Mouse (Mus musculus) ES-E14 (cell line): ENCODE measurements around the gene Hp. TPM values are rescaled to one million over a fixed set of nuclear protein-coding genes. Genes with fewer than 3 reads are reported as not detected.

Experiments
- DNase-seq: peaks from one replicate; pipeline ENCODE4 v3.0.0-alpha.2; 2013; ENCODE audit warnings: low read depth, low spot score
- H3K27ac ChIP-seq: 2 replicates; pipeline ENCODE4 v1.5.1; 2012; ENCODE audit warnings: low read depth, mild to moderate bottlenecking, low read length, moderate library complexity, mixed read lengths; ENCODE audit not compliant: poor library complexity, insufficient read depth, severe bottlenecking
- H3K36me3 ChIP-seq: 2 replicates; pipeline ENCODE4 v1.6.1; 2012; ENCODE audit warnings: mild to moderate bottlenecking, low read length, moderate library complexity, mixed read lengths; ENCODE audit not compliant: control insufficient read depth, poor library complexity, insufficient read depth, severe bottlenecking
- H3K4me1 ChIP-seq, 2 experiments: fragments of 150-350 bp in 1 of 2; sonication (generic) in 1 of 2; 2 replicates each; pipeline ENCODE4 v1.6.1; 2012; ENCODE audit warnings: low read length in 2 of 2, mild to moderate bottlenecking in 1 of 2, mixed read lengths in 1 of 2; ENCODE audit not compliant: control insufficient read depth in 2 of 2, insufficient read depth in 2 of 2, poor library complexity in 1 of 2
- H3K4me3 ChIP-seq, 2 experiments: fragments of 150-350 bp in 1 of 2; sonication (generic) in 1 of 2; 2 replicates each; pipeline ENCODE4 v1.5.1; 2012; ENCODE audit warnings: low read length in 2 of 2, low read depth in 1 of 2, mild to moderate bottlenecking in 1 of 2, mixed read lengths in 1 of 2; ENCODE audit not compliant: insufficient read depth in 1 of 2, poor library complexity in 1 of 2, severe bottlenecking in 1 of 2
- H3K9ac ChIP-seq: 2 replicates; pipeline ENCODE4 v1.6.1; 2012; ENCODE audit warnings: low read depth, mild to moderate bottlenecking, low read length, mixed read lengths; ENCODE audit not compliant: poor library complexity, insufficient read depth, severe bottlenecking
- H3K9me3 ChIP-seq: fragments of 150-350 bp; sonication (generic); 2 replicates; pipeline ENCODE4 v1.6.1; 2012; ENCODE audit warnings: low read depth, mild to moderate bottlenecking, low read length; ENCODE audit not compliant: control insufficient read depth, insufficient read depth
- CHD2 ChIP-seq: IDR thresholded peaks from 2 replicates; pipeline ENCODE4 v1.6.1; 2014; ENCODE audit warnings: mild to moderate bottlenecking, low read depth, low read length, inconsistent platforms
- HCFC1 ChIP-seq: IDR thresholded peaks from 2 replicates; pipeline ENCODE4 v1.6.1; 2012; ENCODE audit warnings: low read length, inconsistent platforms, borderline replicate concordance; ENCODE audit not compliant: insufficient read depth
- MAFK ChIP-seq: IDR thresholded peaks from 2 replicates; pipeline ENCODE4 v1.6.1; 2014; ENCODE audit warnings: mild to moderate bottlenecking, low read depth, low read length, inconsistent platforms; ENCODE audit not compliant: insufficient read depth
- ZC3H11A ChIP-seq: IDR thresholded peaks from 2 replicates; pipeline ENCODE4 v1.6.1; 2012; ENCODE audit warnings: low read depth, mild to moderate bottlenecking, inconsistent platforms, low read length, borderline replicate concordance
- ZNF384 ChIP-seq: IDR thresholded peaks from 2 replicates; pipeline ENCODE4 v1.6.1; 2012; ENCODE audit warnings: low read depth, low read length, inconsistent platforms
- in situ Hi-C, 2 experiments: fragments of 600-800 bp; cut with MboI; formaldehyde crosslinking; loops; one replicate each; pipeline ENCODE4 v1.15.1; 2025; ENCODE audit warnings: low sequenced_read_pairs in 2 of 2, inconsistent platforms in 1 of 2; ENCODE audit not compliant: unreplicated experiment in 2 of 2
- total RNA-seq: library from RNA; depleted of rRNA; stranded (reverse); fragments of 300-350 nt; gene quantifications from 2 replicates; pipeline ENCODE4 v1.2.3, GENCODE M21; 2012

Hp gene
- total RNA-seq, 1 experiment, result not detected

DNA sequence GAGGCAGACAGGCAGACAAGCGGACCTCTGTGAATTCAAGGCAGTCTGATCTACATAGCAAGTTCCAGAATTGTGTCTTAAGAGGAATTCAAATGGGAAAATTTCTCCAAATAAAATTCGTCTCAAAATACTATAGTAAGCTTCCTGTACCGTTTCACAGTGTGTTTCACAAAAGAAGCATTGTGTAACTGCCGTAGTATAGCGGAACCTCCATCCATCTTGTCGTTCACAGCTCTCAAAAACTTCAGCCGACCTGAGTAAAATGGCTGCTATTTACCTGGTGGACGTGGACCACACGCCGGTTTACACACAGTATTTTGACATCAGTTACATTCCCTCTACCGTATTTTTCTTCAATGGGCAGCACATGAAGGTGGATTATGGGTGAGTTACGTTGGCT is 7.8 kb downstream of the Hp start:
- H3K9me3 ChIP-seq, result no peaks in the 10 kb centered on the region
- peaks cover 1 to 4% of the 10 kb centered on the region in 2 experiments; a peak in 2 of 4 replicates for H3K4me1 ChIP-seq
- H3K27ac ChIP-seq, result no peak overlapping the region
- no peaks in the 10 kb centered on the region; the same call in 1 of the 2 replicates for H3K36me3 ChIP-seq
- H3K4me3 ChIP-seq, result no peak overlapping the region
- TF ChIP-seq MAFK (no peak), ZC3H11A (no peak), ZNF384 (no peak), CHD2 (no peak), HCFC1 (no peak)
- DNase-seq, result no peak
- in situ Hi-C loops, result no loop called here
- H3K9ac ChIP-seq, result no peak overlapping the region

- Histone ChIP-seq H3K9ac (peak within 1 kb of the TSS; percentile 99), H3K9me3 (no peaks in the 10 kb centered on the region), H3K36me3 (peaks cover 16% of the 10 kb centered on the region), H3K4me1 (peaks cover 1 to 2% of the 10 kb centered on the region in 2 experiments; a peak in 2 of 4 replicates), H3K27ac (peak within 1 kb of the TSS; percentile 88), H3K4me3 (peak within 1 kb of the TSS; percentile 90 to 96)
- DNase-seq, result peak; percentile 98
- in situ Hi-C loops, result no loop called here
- TF ChIP-seq HCFC1 (peak; percentile 93), ZNF384 (peak; percentile 100), MAFK (0 out of 2 replicates have a peak, but pooled peaks have one; percentile 56), ZC3H11A (no peak), CHD2 (no peak)
These were observed 13.3 kb downstream of the Hp start, which contains the start of the genes Dhx38 and Txnl4b for GRCm38 (mm10) chr8:109565498-109566333. TSS of gene Dhx38 (minus strand) at chr8:109565861. TSS of gene Txnl4b (plus strand) at chr8:109565892.

- no peak overlapping the region for H3K27ac ChIP-seq
- peaks cover 25% of the 10 kb centered on the region for H3K36me3 ChIP-seq
- no peaks in the 10 kb centered on the region for H3K9me3 ChIP-seq
- peak overlapping the region; percentile 99 for H3K9ac ChIP-seq
- in situ Hi-C loops, result no loop called here
- DNase-seq, result no peak
- H3K4me1 ChIP-seq, result peaks cover 1 to 2% of the 10 kb centered on the region in 2 experiments; a peak in 2 of 4 replicates
- TF ChIP-seq ZNF384 (no peak), ZC3H11A (no peak)
- peak overlapping the region; percentile 90 to 96 for H3K4me3 ChIP-seq
These were observed 14.2 kb downstream of the Hp start for GRCm38 (mm10) chr8:109564766-109565165.

- no peak overlapping the region for H3K27ac ChIP-seq
- H3K36me3 ChIP-seq, result peaks cover 34% of the 10 kb centered on the region
- DNase-seq, result no peak
- in situ Hi-C loops, result no loop called here
- peaks cover 1 to 2% of the 10 kb centered on the region in 2 experiments; a peak in 2 of 4 replicates for H3K4me1 ChIP-seq
- no peaks in the 10 kb centered on the region for H3K9me3 ChIP-seq
- TF ChIP-seq HCFC1, result no peak
- TF ChIP-seq ZC3H11A, result no peak
- no peak for TF ChIP-seq MAFK
- no peak for TF ChIP-seq ZNF384
- no peak for TF ChIP-seq CHD2
- no peak overlapping the region for H3K9ac ChIP-seq
- no peak overlapping the region for H3K4me3 ChIP-seq
These were observed 15.1 kb downstream of the Hp start for GRCm38 (mm10) chr8:109563881-109564280.
